Mouse (Mus musculus): ENCODE results near the gene Dnajc27. TPM values are rescaled to one million over a fixed set of nuclear protein-coding genes. Genes with fewer than 3 reads are reported as not detected.

The Dnajc27 gene
- polyA plus RNA-seq, 1 experiment from 2014 or later, result 22.0 TPM

Other genes starting within 250 kb of the Dnajc27 start
- 3.4 and 4.0 TPM in 2 replicates for gene Pomc, start 127.6 kb upstream of the Dnajc27 start, polyA plus RNA-seq (2015; fragmentation: Nextera tagmentation; extraction: Ambion mirVana)
- gene Efr3b, start 43.7 kb upstream of the Dnajc27 start, polyA plus RNA-seq (2015; fragmentation: Nextera tagmentation; extraction: Ambion mirVana), result 38.6 and 42.1 TPM in 2 replicates
- 15.8 and 17.7 TPM in 2 replicates for gene Adcy3, start 50.5 kb downstream of the Dnajc27 start, polyA plus RNA-seq (2015; fragmentation: Nextera tagmentation; extraction: Ambion mirVana)
- 5.7 and 5.9 TPM in 2 replicates for gene Ptrhd1, start 151.4 kb downstream of the Dnajc27 start, polyA plus RNA-seq (2015; fragmentation: Nextera tagmentation; extraction: Ambion mirVana)
- gene Cenpo, start 151.7 kb downstream of the Dnajc27 start, polyA plus RNA-seq (2015; fragmentation: Nextera tagmentation; extraction: Ambion mirVana), result 7.8 and 8.4 TPM in 2 replicates